Mouse (Mus musculus) stomach, postnatal 0 days (tissue): Measurements from ENCODE around the gene Tnk1. TPM values are rescaled to one million over a fixed set of nuclear protein-coding genes. Genes with fewer than 3 reads are reported as not detected.
A peak's percentile ranks its signal among the peaks of the same experiment; 100 is the strongest.

Experiments
- ATAC-seq: fragments of 200-750 bp; cut with Nextera tagmentation; 2 replicates; pipeline ENCODE4 v1.8.0; 2017; ENCODE audit not compliant: low FRiP score, low TSS enrichment
- DNase-seq: peaks from one replicate; pipeline ENCODE4 v3.0.0-alpha.2; 2016; ENCODE audit warnings: low spot score
- H3K27ac ChIP-seq: fragments of 300-500 bp; sonication (generic); replicated peaks from 2 replicates; pipeline ENCODE4 v1.5.1; 2014; ENCODE audit warnings: mild to moderate bottlenecking, control low read depth
- H3K27me3 ChIP-seq: fragments of 300-500 bp; sonication (generic); 2 replicates; pipeline ENCODE4 v1.6.1; 2014; ENCODE audit warnings: low read length; ENCODE audit not compliant: control insufficient read depth, insufficient read depth
- H3K36me3 ChIP-seq: fragments of 300-500 bp; sonication (generic); 2 replicates; pipeline ENCODE4 v1.6.1; 2014; ENCODE audit warnings: low read length, mixed read lengths; ENCODE audit not compliant: control insufficient read depth, insufficient read depth
- H3K4me1 ChIP-seq: fragments of 300-500 bp; sonication (generic); replicated peaks from 2 replicates; pipeline ENCODE4 v1.6.1; 2014; ENCODE audit warnings: antibody characterized with exemption; ENCODE audit not compliant: control insufficient read depth, insufficient read depth
- H3K4me2 ChIP-seq: fragments of 300-500 bp; sonication (generic); replicated peaks from 2 replicates; pipeline ENCODE4 v1.6.1; 2014; ENCODE audit warnings: low read depth, mild to moderate bottlenecking, control low read depth, moderate library complexity
- H3K4me3 ChIP-seq: fragments of 300-500 bp; sonication (generic); 2 replicates; pipeline ENCODE4 v1.5.1; 2014; ENCODE audit warnings: low read depth, low read length, control low read depth
- H3K9ac ChIP-seq: fragments of 300-500 bp; sonication (generic); 2 replicates; pipeline ENCODE4 v1.6.1; 2014; ENCODE audit warnings: mild to moderate bottlenecking, low read length, control low read depth, mixed read lengths
- H3K9me3 ChIP-seq: fragments of 300-500 bp; sonication (generic); 2 replicates; pipeline ENCODE4 v1.6.1; 2016; ENCODE audit warnings: low read length; ENCODE audit not compliant: control insufficient read depth
- CTCF ChIP-seq: IDR thresholded peaks from 2 replicates; pipeline ENCODE4 v1.5.1; 2016; ENCODE audit warnings: antibody characterized with exemption, low read depth, mild to moderate bottlenecking, moderate library complexity
- EP300 ChIP-seq: optimal IDR thresholded peaks from 2 replicates; pipeline ENCODE3; 2016; ENCODE audit warnings: antibody characterized with exemption
- WGBS: fragments of 180-500 bp; shearing (Covaris S2); extraction: QIAGEN DNeasy Blood & Tissue Kit; methylation state at CpG from one replicate; pipeline ENCODE4 v1.1.7; 2014; 5-methylcytosine and 5-hydroxymethylcytosine counted together
- polyA plus RNA-seq: library from polyadenylated mRNA; unstranded; fragments of >200 nt; fragmentation: Nextera tagmentation; extraction: Ambion mirVana; gene quantifications from 2 replicates; pipeline ENCODE4 v1.2.1, GENCODE M21; 2015

Gene Tnk1
- polyA plus RNA-seq, 1 experiment from 2014 or later: 12.3 TPM

DNA sequence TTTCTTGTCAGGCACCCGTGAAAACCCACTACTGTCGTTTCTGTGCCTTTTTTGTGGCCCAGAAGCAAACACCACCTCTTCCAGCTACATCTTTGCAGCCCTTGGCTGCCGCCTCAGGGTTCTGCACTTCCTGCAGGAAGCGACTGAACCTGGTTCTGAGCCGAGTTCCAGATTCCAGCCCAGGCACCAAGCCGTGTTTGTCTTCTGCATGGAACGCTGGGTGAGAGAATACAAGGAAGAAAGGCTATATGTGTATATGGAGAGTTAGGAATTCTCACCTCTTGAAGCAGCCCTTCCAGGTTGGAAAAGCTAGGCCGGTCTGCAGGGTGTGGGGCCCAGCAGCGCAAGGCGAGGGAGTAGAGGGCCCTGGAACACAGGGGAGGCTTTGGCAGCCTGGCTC is 3.9 kb downstream of the Tnk1 start:
- Histone ChIP-seq H3K4me3 (no peak overlapping the region), H3K9me3 (no peaks in the 10 kb centered on the region), H3K4me1 (no peaks in the 10 kb centered on the region), H3K36me3 (peaks cover 17% of the 10 kb centered on the region), H3K27ac (no peak overlapping the region), H3K9ac (no peak overlapping the region), H3K27me3 (no peaks in the 10 kb centered on the region), H3K4me2 (no peak overlapping the region)
- DNase-seq (no peak), ATAC-seq (no peak)
- WGBS: 78% methylated on average over 10 of the region's 10 CpGs
- TF ChIP-seq CTCF (no peak), EP300 (no peak)

DNA sequence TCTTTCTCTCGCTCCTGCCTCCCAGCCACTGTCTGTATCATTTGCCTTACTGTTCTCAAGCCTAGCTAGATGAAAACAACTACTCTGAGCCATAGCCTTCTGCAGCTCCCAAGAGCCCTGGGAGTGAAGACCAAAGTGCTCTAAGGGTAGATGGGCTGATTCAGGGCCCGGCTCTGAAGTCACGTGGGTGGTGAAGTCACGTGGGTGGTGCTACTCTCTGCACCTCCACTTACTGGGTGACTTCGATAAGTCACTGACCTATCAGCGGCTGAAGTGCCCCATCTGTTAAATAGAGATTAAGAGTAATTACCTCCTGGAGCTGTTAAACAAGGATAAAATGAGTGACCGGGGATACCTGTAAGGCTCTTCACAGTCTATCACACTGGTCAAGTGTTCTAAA is 4.5 kb downstream of the Tnk1 start:
- Histone ChIP-seq H3K36me3 (peaks cover 21% of the 10 kb centered on the region), H3K27ac (no peak overlapping the region), H3K27me3 (no peaks in the 10 kb centered on the region), H3K9ac (no peak overlapping the region), H3K4me3 (no peak overlapping the region), H3K4me2 (no peak overlapping the region), H3K4me1 (no peaks in the 10 kb centered on the region), H3K9me3 (no peaks in the 10 kb centered on the region)
- no peak for DNase-seq
- no peak for ATAC-seq
- TF ChIP-seq EP300 (no peak), CTCF (no peak)
- 48% methylated on average over 7 of the region's 7 CpGs for WGBS

DNA sequence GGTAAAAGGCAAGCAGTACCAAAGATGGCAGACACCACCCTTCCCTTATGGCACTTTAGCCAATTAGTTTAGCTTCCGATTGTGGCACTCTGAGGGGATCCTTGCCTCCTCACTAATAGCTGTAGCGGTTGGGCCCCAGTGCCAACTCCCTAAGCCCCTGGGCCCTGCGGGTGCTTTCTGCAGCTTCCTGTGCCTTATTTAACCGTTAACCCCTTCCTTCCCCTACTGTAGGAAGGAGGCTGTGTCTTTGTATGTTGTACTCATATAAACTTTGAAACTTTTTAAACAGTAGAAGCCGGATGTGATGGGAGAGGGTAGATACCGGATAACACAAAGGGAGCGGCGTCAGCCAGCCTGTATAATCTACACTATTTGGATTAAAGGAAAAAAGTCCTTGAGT is 7.8 kb downstream of the Tnk1 start:
- Histone ChIP-seq H3K27ac (no peak overlapping the region), H3K36me3 (peaks cover 25% of the 10 kb centered on the region), H3K4me2 (no peak overlapping the region), H3K4me1 (no peaks in the 10 kb centered on the region; the same call in 1 of the 2 replicates), H3K4me3 (no peak overlapping the region), H3K27me3 (no peaks in the 10 kb centered on the region), H3K9ac (no peak overlapping the region), H3K9me3 (no peaks in the 10 kb centered on the region)
- DNase-seq (no peak), ATAC-seq (no peak)
- TF ChIP-seq CTCF (no peak), EP300 (no peak)
- 66% methylated on average over 8 of the region's 8 CpGs for whole genome bisulfite sequencing

DNA sequence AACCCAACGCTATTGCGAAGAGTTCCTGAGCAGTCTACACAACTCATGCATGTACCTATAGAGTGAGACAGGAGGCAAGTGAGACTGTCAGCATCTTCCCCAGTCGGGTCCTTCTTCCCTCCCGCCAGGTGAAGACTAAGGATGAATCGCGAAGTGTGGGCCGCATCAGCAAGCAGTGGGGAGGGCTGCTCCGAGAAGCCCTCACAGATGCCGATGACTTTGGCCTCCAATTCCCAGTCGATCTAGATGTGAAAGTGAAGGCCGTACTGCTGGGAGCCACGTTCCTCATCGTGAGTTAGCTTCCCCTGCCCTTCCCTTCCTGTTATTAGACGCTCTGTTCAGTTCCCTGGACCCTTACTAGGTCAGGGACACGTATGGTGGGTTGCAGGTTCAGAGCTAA is 8.6 kb downstream of the Tnk1 start:
- Histone ChIP-seq H3K4me2 (no peak overlapping the region), H3K36me3 (peaks cover 25% of the 10 kb centered on the region), H3K27ac (no peak overlapping the region), H3K4me3 (no peak overlapping the region), H3K4me1 (no peaks in the 10 kb centered on the region; the same call in none of the 2 replicates), H3K27me3 (no peaks in the 10 kb centered on the region), H3K9ac (no peak overlapping the region), H3K9me3 (no peaks in the 10 kb centered on the region)
- no peak for TF ChIP-seq CTCF
- no peak for TF ChIP-seq EP300
- DNase-seq: no peak
- ATAC-seq: no peak
- 89% methylated on average over 15 of the region's 15 CpGs for WGBS

DNA sequence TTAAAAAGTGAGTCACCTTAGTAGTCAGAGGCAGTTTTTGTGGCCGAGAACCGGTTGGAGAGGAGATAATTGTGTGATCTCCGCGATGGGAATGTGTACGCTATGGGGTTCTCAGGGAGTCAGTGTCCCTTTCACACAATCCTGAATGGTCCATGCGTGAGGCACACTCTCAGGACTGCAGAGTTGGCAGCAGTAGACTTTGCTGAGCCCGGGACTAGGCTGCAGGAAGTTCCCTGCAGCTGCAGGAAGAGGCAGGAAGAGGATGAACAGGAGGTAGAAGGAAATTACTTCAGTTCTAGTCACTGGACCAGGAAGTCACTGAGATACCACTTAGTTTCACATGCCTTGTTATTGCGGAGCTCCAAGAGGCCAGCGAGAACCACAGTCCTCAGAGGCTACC is 9.4 kb downstream of the Tnk1 start:
- no peaks in the 10 kb centered on the region for H3K9me3 ChIP-seq
- H3K4me2 ChIP-seq: no peak overlapping the region
- peaks cover 25% of the 10 kb centered on the region for H3K36me3 ChIP-seq
- no peaks in the 10 kb centered on the region for H3K27me3 ChIP-seq
- 76% methylated on average over 9 of the region's 9 CpGs for WGBS
- H3K4me3 ChIP-seq: no peak overlapping the region
- DNase-seq (no peak), ATAC-seq (no peak)
- H3K9ac ChIP-seq: no peak overlapping the region
- H3K4me1 ChIP-seq: no peaks in the 10 kb centered on the region; the same call in none of the 2 replicates
- no peak overlapping the region for H3K27ac ChIP-seq
- TF ChIP-seq CTCF (no peak), EP300 (no peak)

DNA sequence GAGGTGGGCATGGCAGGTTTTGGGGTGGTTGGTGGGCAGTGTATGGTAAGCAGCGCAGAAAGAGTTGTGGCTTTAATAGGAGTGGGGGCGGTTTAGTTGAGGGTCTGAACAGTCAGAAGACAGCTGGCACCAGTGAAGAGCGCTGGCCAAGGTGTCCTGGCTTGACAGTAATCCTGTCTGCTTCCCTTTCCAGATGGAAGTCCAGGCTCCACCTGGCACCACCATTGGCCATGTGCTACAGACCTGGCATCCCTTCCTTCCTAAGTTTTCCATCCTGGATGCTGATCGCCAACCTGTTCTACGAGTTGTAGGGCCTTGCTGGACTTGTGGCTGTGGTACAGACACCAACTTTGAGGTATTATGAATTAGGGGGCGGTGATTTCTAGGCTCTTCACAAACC is 10.5 kb downstream of the Tnk1 start:
- Histone ChIP-seq H3K27ac (no peak overlapping the region), H3K36me3 (peaks cover 25% of the 10 kb centered on the region), H3K4me2 (peak overlapping the region; percentile 83), H3K9ac (no peak overlapping the region), H3K27me3 (no peaks in the 10 kb centered on the region), H3K4me1 (no peaks in the 10 kb centered on the region; the same call in none of the 2 replicates), H3K4me3 (no peak overlapping the region; the same call in 1 of the 2 replicates), H3K9me3 (no peaks in the 10 kb centered on the region)
- no peak for TF ChIP-seq EP300
- TF ChIP-seq CTCF: no peak
- WGBS: 93% methylated on average over 6 of the region's 6 CpGs
- DNase-seq: no peak
- ATAC-seq: no peak
